Comparison of ENCODE assay signal across 8 mouse cellular contexts in the genomic region with DNA sequence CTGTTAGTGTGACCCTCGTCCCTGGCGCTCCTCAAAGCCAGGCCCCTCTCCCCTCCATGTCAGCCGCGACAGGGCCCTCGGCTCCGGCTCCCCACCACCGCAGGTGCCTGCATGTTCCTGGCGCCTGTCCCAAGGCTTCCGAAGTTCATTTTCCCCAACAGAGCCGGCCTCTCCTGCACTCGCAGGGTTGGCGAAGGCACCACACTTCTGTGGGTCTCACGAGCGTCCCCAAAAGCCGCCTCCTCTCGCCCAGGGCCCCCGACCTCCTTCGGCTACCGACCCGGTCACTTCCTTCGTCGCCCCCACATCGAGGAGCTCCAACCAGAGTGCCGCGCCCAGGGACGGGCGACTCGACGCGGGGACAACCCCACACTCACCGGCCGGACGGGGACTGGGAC. TPM values are rescaled to one million over a fixed set of nuclear protein-coding genes. Genes with fewer than 3 reads are reported as not detected.
DNase-seq lines count a peak whose midpoint lies in the region; ATAC-seq and TF ChIP-seq lines count a peak whose summit lies in the region.

No protein-coding gene starts in this region.

- no peaks in the 10 kb centered on the region for H3K27me3 ChIP-seq in kidney, adult 2 months (replicated peaks; ENCODE audit: control insufficient read depth, insufficient read depth, low read length)
- H3K27me3 ChIP-seq in forebrain, embryonic 12.5 days, result no peaks in the 10 kb centered on the region
- H3K27me3 ChIP-seq in kidney, embryonic 15.5 days, result no peaks in the 10 kb centered on the region
- H3K27me3 ChIP-seq in midbrain, embryonic 12.5 days, result no peaks in the 10 kb centered on the region

- peaks cover 3% of the 10 kb centered on the region; the same call in 1 of the 2 replicates for H3K36me3 ChIP-seq in kidney, adult 2 months (ENCODE audit: control insufficient read depth, insufficient read depth, low read length)
- peaks cover 52% of the 10 kb centered on the region for H3K36me3 ChIP-seq in forebrain, embryonic 12.5 days (replicated peaks)
- peaks cover 61% of the 10 kb centered on the region for H3K36me3 ChIP-seq in kidney, embryonic 15.5 days
- H3K36me3 ChIP-seq in midbrain, embryonic 12.5 days, result peaks cover 53% of the 10 kb centered on the region

- peak overlapping the region; percentile 84 for H3K4me3 ChIP-seq in kidney, adult 2 months (ENCODE audit: insufficient read depth, low read depth, low read length)
- H3K4me3 ChIP-seq in forebrain, embryonic 12.5 days (replicated peaks), result peak overlapping the region; percentile 98
- peak overlapping the region; percentile 97 for H3K4me3 ChIP-seq in kidney, embryonic 15.5 days (replicated peaks)
- peak overlapping the region; percentile 96 for H3K4me3 ChIP-seq in midbrain, embryonic 12.5 days

- H3K9me3 ChIP-seq in forebrain, embryonic 12.5 days, result no peaks in the 10 kb centered on the region
- no peaks in the 10 kb centered on the region for H3K9me3 ChIP-seq in kidney, embryonic 15.5 days (replicated peaks)
- H3K9me3 ChIP-seq in midbrain, embryonic 12.5 days, result no peaks in the 10 kb centered on the region

- peaks cover 14% of the 10 kb centered on the region; the same call in 1 of the 2 replicates for H3K4me1 ChIP-seq in kidney, adult 2 months (ENCODE audit: control insufficient read depth, insufficient read depth, low read length)
- H3K4me1 ChIP-seq in forebrain, embryonic 12.5 days, result peaks cover 24% of the 10 kb centered on the region
- peaks cover 30% of the 10 kb centered on the region for H3K4me1 ChIP-seq in kidney, embryonic 15.5 days
- peaks cover 25% of the 10 kb centered on the region for H3K4me1 ChIP-seq in midbrain, embryonic 12.5 days

- peak overlapping the region; percentile 98 for H3K9ac ChIP-seq in forebrain, embryonic 12.5 days
- peak overlapping the region; percentile 98 for H3K9ac ChIP-seq in kidney, embryonic 15.5 days
- H3K9ac ChIP-seq in midbrain, embryonic 12.5 days (replicated peaks), result peak overlapping the region; percentile 96

- no peak for ATAC-seq in forebrain, embryonic 12.5 days (ENCODE audit: low FRiP score)
- peak; percentile 27 for ATAC-seq in kidney, embryonic 15.5 days (replicated peaks; ENCODE audit: low FRiP score)
- ATAC-seq in midbrain, embryonic 12.5 days (ENCODE audit: low FRiP score, low read depth), result no peak; the same call in 1 of the 2 replicates

- H3K4me2 ChIP-seq in forebrain, embryonic 12.5 days, result peak overlapping the region; percentile 94
- peak overlapping the region; percentile 96 for H3K4me2 ChIP-seq in kidney, embryonic 15.5 days
- peak overlapping the region; percentile 99 for H3K4me2 ChIP-seq in midbrain, embryonic 12.5 days (replicated peaks)

- 1% methylated on average over 33 of the region's 33 CpGs for WGBS in kidney, adult 2 months
- under 1% methylated on average over 33 of the region's 33 CpGs for WGBS in forebrain, embryonic 12.5 days
- WGBS in kidney, embryonic 15.5 days, result under 1% methylated on average over 33 of the region's 33 CpGs
- WGBS in midbrain, embryonic 12.5 days, result 1% methylated on average over 28 of the region's 33 CpGs

- no peak for TF ChIP-seq POLR2A in kidney, adult 2 months (IDR thresholded peaks at IDR 0.05; ENCODE audit: low read depth, low read length)

- DNase-seq in kidney, adult 2 months, result peak; percentile 66
- no peak for DNase-seq in kidney, adult 18-20 months
- DNase-seq in adipocyte (ENCODE audit: low spot score), result peak; percentile 62
- no peak for DNase-seq in layer of hippocampus, adult 9-11 months
- no peak for DNase-seq in spleen, adult 18-20 months

- no peak for TF ChIP-seq CTCF in kidney, adult 2 months (conservative IDR thresholded peaks at IDR 0.05; ENCODE audit: insufficient read depth, insufficient read length, low read depth, low read length)

- peak overlapping the region; percentile 64 for H3K27ac ChIP-seq in kidney, adult 2 months (ENCODE audit: insufficient read depth, low read depth, low read length)
- H3K27ac ChIP-seq in forebrain, embryonic 12.5 days, result peak overlapping the region; percentile 70
- peak overlapping the region; percentile 85 for H3K27ac ChIP-seq in kidney, embryonic 15.5 days
- peak overlapping the region; percentile 70 for H3K27ac ChIP-seq in midbrain, embryonic 12.5 days (replicated peaks)

RNA-seq across cellular contexts. Expression of gene Gpank1, which starts 0.5 kb away (rescaled TPM):
- 15.1 and 15.5 TPM in 2 replicates for polyA plus RNA-seq in kidney, adult 2 months (2012; rRNA removed)
- 27.4 and 28.1 TPM in 2 replicates for polyA plus RNA-seq in forebrain, embryonic 12.5 days (2016; fragmentation: Nextera tagmentation; extraction: Ambion mirVana)
- polyA plus RNA-seq in kidney, embryonic 15.5 days (2015; fragmentation: Nextera tagmentation; extraction: Ambion mirVana), result 19.0 and 20.3 TPM in 2 replicates
- 22.2 and 26.4 TPM in 2 replicates for polyA plus RNA-seq in midbrain, embryonic 12.5 days (2016; fragmentation: Nextera tagmentation; extraction: Ambion mirVana)

RNA-seq across cellular contexts. Expression of gene Csnk2b, which starts 1.1 kb away (rescaled TPM):
- polyA plus RNA-seq in kidney, adult 2 months (2012; rRNA removed), result 434 and 474 TPM in 2 replicates
- polyA plus RNA-seq in forebrain, embryonic 12.5 days (2016; fragmentation: Nextera tagmentation; extraction: Ambion mirVana), result 283 and 284 TPM in 2 replicates
- polyA plus RNA-seq in kidney, embryonic 15.5 days (2015; fragmentation: Nextera tagmentation; extraction: Ambion mirVana), result 281 and 284 TPM in 2 replicates
- polyA plus RNA-seq in midbrain, embryonic 12.5 days (2016; fragmentation: Nextera tagmentation; extraction: Ambion mirVana), result 279 TPM in 2 replicates

RNA-seq across cellular contexts. Expression of gene D17H6S53E, which starts 5.4 kb away (rescaled TPM):
- polyA plus RNA-seq in kidney, adult 2 months (2012; rRNA removed), result 10.7 and 12.9 TPM in 2 replicates
- polyA plus RNA-seq in forebrain, embryonic 12.5 days (2016; fragmentation: Nextera tagmentation; extraction: Ambion mirVana), result 5.3 and 7.2 TPM in 2 replicates
- 10.5 and 12.2 TPM in 2 replicates for polyA plus RNA-seq in kidney, embryonic 15.5 days (2015; fragmentation: Nextera tagmentation; extraction: Ambion mirVana)
- 8.0 and 9.1 TPM in 2 replicates for polyA plus RNA-seq in midbrain, embryonic 12.5 days (2016; fragmentation: Nextera tagmentation; extraction: Ambion mirVana)

RNA-seq across cellular contexts. Expression of gene Ly6g5b, which starts 5.5 kb away (rescaled TPM):
- polyA plus RNA-seq in kidney, adult 2 months (2012; rRNA removed), result 0.81 and 1.0 TPM in 2 replicates
- polyA plus RNA-seq in forebrain, embryonic 12.5 days (2016; fragmentation: Nextera tagmentation; extraction: Ambion mirVana), result 0.96 and 1.5 TPM in 2 replicates
- polyA plus RNA-seq in kidney, embryonic 15.5 days (2015; fragmentation: Nextera tagmentation; extraction: Ambion mirVana), result 0.99 and 1.9 TPM in 2 replicates
- 1.0 and 1.5 TPM in 2 replicates for polyA plus RNA-seq in midbrain, embryonic 12.5 days (2016; fragmentation: Nextera tagmentation; extraction: Ambion mirVana)

RNA-seq across cellular contexts. Expression of gene Apom, which starts 11.1 kb away (rescaled TPM):
- 138 and 157 TPM in 2 replicates for polyA plus RNA-seq in kidney, adult 2 months (2012; rRNA removed)
- 0.46 and 0.63 TPM in 2 replicates for polyA plus RNA-seq in forebrain, embryonic 12.5 days (2016; fragmentation: Nextera tagmentation; extraction: Ambion mirVana)
- 21.0 and 25.7 TPM in 2 replicates for polyA plus RNA-seq in kidney, embryonic 15.5 days (2015; fragmentation: Nextera tagmentation; extraction: Ambion mirVana)
- 0.65 and 1.5 TPM in 2 replicates for polyA plus RNA-seq in midbrain, embryonic 12.5 days (2016; fragmentation: Nextera tagmentation; extraction: Ambion mirVana)

Comparison
In these comparisons a context has a peak if more than half of its experiments do, and no peak if none do; other contexts are left out.
1. DNase-seq: peak in kidney, adult 2 months (single experiment) and adipocyte (single experiment); none in kidney, adult 18-20 months (single experiment), layer of hippocampus, adult 9-11 months (single experiment) and spleen, adult 18-20 months (0 of 2).
2. Peak in every context shown above with its lines, with median percentiles within 50 percentile points of each other: H3K27ac ChIP-seq, H3K4me3 ChIP-seq, H3K4me2 ChIP-seq and H3K9ac ChIP-seq.